Mouse (Mus musculus): ENCODE data around the gene Pgpep1.

- TF ChIP-seq HCFC1 (IDR thresholded peaks at IDR 0.05; ENCODE audit: borderline replicate concordance, insufficient read depth, low read length) (no peak), MAFK (IDR thresholded peaks at IDR 0.05; ENCODE audit: insufficient read depth, low read depth, low read length) (no peak), ZNF384 (IDR thresholded peaks at IDR 0.05; ENCODE audit: low read depth, low read length) (no peak), ZC3H11A (IDR thresholded peaks at IDR 0.05; ENCODE audit: borderline replicate concordance, low read depth, low read length) (no peak)
Measured at GRCm38 (mm10) chr8:70657214-70657613, 3.0 kb downstream of the Pgpep1 start.

Data from ES-E14 (cell line).